17 mouse cellular contexts compared by ENCODE assay signal in genomic region chr6:55257246-55257645, GRCm38 (mm10). TPM values are rescaled to one million over a fixed set of nuclear protein-coding genes. Genes with fewer than 3 reads are reported as not detected.
DNase-seq lines count a peak whose midpoint lies in the region; ATAC-seq and TF ChIP-seq lines count a peak whose summit lies in the region.
"Had no signal": no experiment of that assay in that cellular context is flagged by ENCODE, and none has a peak within 500 bp of the region (broad histone marks: within the 10 kb centered on the region; RNA-seq: fewer than 3 reads in every experiment).

No protein-coding gene starts in this region.

- ATAC-seq in lung, embryonic 15.5 days (ENCODE audit: borderline replicate concordance, extremely low read depth, low FRiP score, low TSS enrichment), result no peak
- no peak for ATAC-seq in liver, postnatal 0 days
- ATAC-seq: inflammation-experienced regulatory T-cells, adult 6 months had no signal

- H3K4me3 ChIP-seq in lung, embryonic 15.5 days, result no peak overlapping the region
- H3K4me3 ChIP-seq in olfactory bulb, adult 2 months (ENCODE audit: insufficient read depth, low read depth, low read length), result no peak overlapping the region
- H3K4me3 ChIP-seq in liver, postnatal 0 days (ENCODE audit: low read depth, low read length), result no peak overlapping the region
- H3K4me3 ChIP-seq: embryonic facial prominence, embryonic 12.5 days; forebrain, embryonic 10.5 days; hindbrain, embryonic 13.5 days; neural tube, embryonic 13.5 days had no signal

- H3K4me2 ChIP-seq in lung, embryonic 15.5 days, result peak overlapping the region; percentile 26; the same call in 1 of the 2 replicates
- no peak overlapping the region for H3K4me2 ChIP-seq in liver, postnatal 0 days (ENCODE audit: low read depth, low read length)
- H3K4me2 ChIP-seq: embryonic facial prominence, embryonic 12.5 days; heart, embryonic 11.5 days; hindbrain, embryonic 13.5 days; neural tube, embryonic 13.5 days had no signal

- H3K9me3 ChIP-seq in lung, embryonic 15.5 days, result no peaks in the 10 kb centered on the region
- no peaks in the 10 kb centered on the region for H3K9me3 ChIP-seq in liver, postnatal 0 days (ENCODE audit: low read length)
- H3K9me3 ChIP-seq: embryonic facial prominence, embryonic 12.5 days; forebrain, embryonic 10.5 days; hindbrain, embryonic 13.5 days; neural tube, embryonic 13.5 days had no signal

- no peak overlapping the region for H3K9ac ChIP-seq in lung, embryonic 15.5 days
- H3K9ac ChIP-seq in liver, postnatal 0 days (replicated peaks), result no peak overlapping the region
- H3K9ac ChIP-seq: embryonic facial prominence, embryonic 12.5 days; forebrain, postnatal 0 days; hindbrain, embryonic 13.5 days; neural tube, embryonic 13.5 days had no signal

- TF ChIP-seq POLR2A in olfactory bulb, adult 2 months (IDR thresholded peaks at IDR 0.05; ENCODE audit: insufficient read depth, low read depth, low read length), result no peak

- H3K36me3 ChIP-seq in lung, embryonic 15.5 days, result no peaks in the 10 kb centered on the region
- H3K36me3 ChIP-seq in liver, postnatal 0 days (replicated peaks; ENCODE audit: insufficient read depth, low read length), result no peaks in the 10 kb centered on the region
- H3K36me3 ChIP-seq: neural tube, embryonic 13.5 days had no signal

- TF ChIP-seq CTCF in olfactory bulb, adult 2 months (IDR thresholded peaks at IDR 0.05; ENCODE audit: insufficient read depth, low read depth, low read length), result no peak
- no peak for TF ChIP-seq CTCF in liver, postnatal 0 days (IDR thresholded peaks at IDR 0.05; ENCODE audit: low read depth)

- no peaks in the 10 kb centered on the region for H3K27me3 ChIP-seq in lung, embryonic 15.5 days
- H3K27me3 ChIP-seq in liver, postnatal 0 days (ENCODE audit: insufficient read depth, low read length), result no peaks in the 10 kb centered on the region
- H3K27me3 ChIP-seq: embryonic facial prominence, embryonic 12.5 days; hindbrain, embryonic 13.5 days; neural tube, embryonic 13.5 days had no signal

- DNase-seq in lung, postnatal 10 days, result no peak
- peak; percentile 12 for DNase-seq in thymus, postnatal 0 days (ENCODE audit: low spot score)
- no peak for DNase-seq in thymus, postnatal 10 days (ENCODE audit: low spot score in 2 of 2)
- DNase-seq in liver, postnatal 0 days, result no peak
- no peak for DNase-seq in cerebellum, postnatal 10 days
- DNase-seq: cerebellum, adult 2 months; forebrain, postnatal 0 days; kidney, adult 8-10 months; kidney, postnatal 14 days had no signal

- peaks cover 29% of the 10 kb centered on the region for H3K4me1 ChIP-seq in lung, embryonic 15.5 days
- H3K4me1 ChIP-seq in olfactory bulb, adult 2 months (ENCODE audit: control insufficient read depth, insufficient read depth, low read length), result peaks cover 21% of the 10 kb centered on the region
- peaks cover 11% of the 10 kb centered on the region for H3K4me1 ChIP-seq in liver, postnatal 0 days (ENCODE audit: insufficient read depth)
- H3K4me1 ChIP-seq: hindbrain, embryonic 13.5 days had no signal

- TF ChIP-seq EP300 in liver, postnatal 0 days (IDR thresholded peaks at IDR 0.05; ENCODE audit: low read depth), result no peak

- peak overlapping the region; percentile 84 for H3K27ac ChIP-seq in lung, embryonic 15.5 days
- H3K27ac ChIP-seq in olfactory bulb, adult 2 months (ENCODE audit: insufficient read depth, low read depth, low read length), result peak overlapping the region; percentile 80
- H3K27ac ChIP-seq in liver, postnatal 0 days (ENCODE audit: low read depth), result no peak overlapping the region
- H3K27ac ChIP-seq: forebrain, embryonic 10.5 days; hindbrain, embryonic 13.5 days; neural tube, embryonic 13.5 days had no signal

- 64% methylated on average over 7 of the region's 7 CpGs for WGBS in lung, embryonic 15.5 days
- 92% methylated on average over 7 of the region's 7 CpGs for WGBS in olfactory bulb, adult 2 months
- WGBS in liver, postnatal 0 days (ENCODE audit: insufficient replicate concordance), result 62% methylated on average over 7 of the region's 7 CpGs

RNA-seq across cellular contexts. Expression of gene Mindy4, which starts 54.1 kb away (rescaled TPM):
- polyA plus RNA-seq in lung, embryonic 15.5 days (2015; fragmentation: Nextera tagmentation; extraction: Ambion mirVana), result 16.1 and 16.4 TPM in 2 replicates
- 2.3 and 3.5 TPM in 2 replicates for polyA plus RNA-seq in thymus, postnatal 0 days (2015; fragmentation: Nextera tagmentation; extraction: Ambion mirVana)
- polyA plus RNA-seq in olfactory bulb, adult 2 months (2012; ENCODE audit: insufficient read depth, insufficient read length, low replicate concordance, missing spikeins), result not detected in 2 replicates
- polyA plus RNA-seq in liver, postnatal 0 days (2015; fragmentation: Nextera tagmentation; extraction: Ambion mirVana), result 1.0 and 1.7 TPM in 2 replicates
- polyA plus RNA-seq: inflammation-experienced regulatory T-cells, adult 6 months had no signal
